Mouse (Mus musculus): ENCODE data around the gene Tmod3.
"Not testable (repeated sequence)": the region's sequence is repeated elsewhere in the genome, so short reads cannot be mapped to it uniquely, and the experiment has no call there.

The Tmod3 gene

GRCm38 (mm10) chr9:75553719-75554118, 5.7 kb downstream of the Tmod3 start:
- DNase-seq = no peak

- DNase-seq = no peak
Measured at GRCm38 (mm10) chr9:75551342-75551741, 8.1 kb downstream of the Tmod3 start.

GRCm38 (mm10) chr9:75549010-75549409, 10.4 kb downstream of the Tmod3 start:
- no peak for DNase-seq

DNA sequence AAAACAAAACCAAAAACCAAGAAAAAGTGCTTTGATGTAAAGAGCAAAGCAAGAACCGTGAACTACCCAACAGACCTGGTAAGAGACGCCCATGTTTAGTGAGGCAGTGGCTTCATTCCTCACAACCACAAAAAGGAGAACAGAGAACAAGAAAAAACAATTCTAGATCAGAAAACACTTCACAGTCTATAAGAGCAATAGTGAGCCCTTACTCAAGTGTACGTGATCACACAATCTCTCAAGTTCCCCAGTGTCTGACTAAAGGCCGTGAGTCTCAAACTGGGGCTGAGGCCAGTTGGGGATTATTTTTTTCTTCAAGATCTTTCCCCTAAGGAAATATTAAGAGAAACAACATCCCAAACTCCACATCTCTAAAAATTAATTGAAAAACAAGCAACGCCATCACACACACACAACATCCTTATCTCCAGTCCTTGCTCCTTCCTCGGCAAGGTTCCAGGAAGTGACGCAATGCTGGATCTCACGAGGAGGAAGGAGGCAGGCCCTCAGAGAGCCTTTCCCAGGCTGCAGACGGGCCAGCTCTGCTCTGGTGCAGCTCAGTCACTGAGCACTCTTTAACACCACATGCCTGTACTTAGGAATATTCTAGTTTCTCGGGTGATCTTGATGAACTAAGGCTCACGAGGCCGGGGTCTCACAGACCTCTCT, 12.4 kb downstream of the Tmod3 start:
- no peak for DNase-seq

GRCm38 (mm10) chr9:75545514-75545913, 13.9 kb downstream of the Tmod3 start:
- DNase-seq = no peak

GRCm38 (mm10) chr9:75541497-75541896, 18.0 kb downstream of the Tmod3 start:
- peak; percentile 34 for DNase-seq

DNA sequence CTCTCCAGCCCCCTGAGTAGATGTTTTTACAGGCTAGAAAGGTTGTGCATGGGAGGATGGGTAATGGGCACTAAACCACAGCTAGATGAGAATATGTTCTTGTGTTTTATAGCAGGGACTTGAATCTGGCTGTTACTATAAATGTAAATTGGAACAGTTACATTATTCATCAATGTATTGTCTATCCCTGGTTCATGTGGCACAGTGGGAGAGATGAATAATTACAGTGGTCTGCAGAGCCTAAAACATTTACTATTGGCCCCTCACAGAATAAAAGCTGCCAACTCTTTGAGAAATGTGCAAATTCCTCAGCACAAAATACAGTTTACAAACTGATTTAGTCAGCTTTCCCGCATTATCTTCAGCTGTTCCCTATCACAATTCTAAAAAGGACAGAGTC, 23.0 kb downstream of the Tmod3 start:
- DNase-seq = no peak

DNA sequence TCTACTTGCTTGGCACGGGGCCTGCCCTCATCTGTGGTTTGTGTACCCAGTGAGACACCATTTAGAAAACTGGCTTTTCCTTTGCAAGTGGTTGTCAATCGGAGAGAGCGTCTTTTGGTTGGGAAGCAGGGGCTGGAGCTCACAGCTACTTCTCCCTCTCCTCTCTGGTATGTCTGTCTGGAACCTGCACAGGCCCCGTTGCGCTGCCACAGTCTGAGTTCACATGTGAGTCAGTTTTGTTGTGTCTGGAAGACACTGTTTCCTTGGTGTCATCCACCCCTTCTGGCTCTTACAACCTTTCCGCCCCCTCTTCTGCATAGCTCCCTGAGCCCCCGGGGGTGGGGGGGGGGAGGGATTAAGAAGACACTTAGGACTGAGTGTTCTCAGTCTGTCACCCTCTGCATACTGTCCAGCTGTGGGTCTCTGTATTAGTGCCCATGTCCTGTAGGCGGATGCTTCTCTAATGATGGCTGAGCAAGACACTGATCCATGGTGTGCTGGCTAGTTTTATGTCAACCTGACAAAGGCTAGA, 25.0 kb downstream of the Tmod3 start:
- no peak for DNase-seq

DNA sequence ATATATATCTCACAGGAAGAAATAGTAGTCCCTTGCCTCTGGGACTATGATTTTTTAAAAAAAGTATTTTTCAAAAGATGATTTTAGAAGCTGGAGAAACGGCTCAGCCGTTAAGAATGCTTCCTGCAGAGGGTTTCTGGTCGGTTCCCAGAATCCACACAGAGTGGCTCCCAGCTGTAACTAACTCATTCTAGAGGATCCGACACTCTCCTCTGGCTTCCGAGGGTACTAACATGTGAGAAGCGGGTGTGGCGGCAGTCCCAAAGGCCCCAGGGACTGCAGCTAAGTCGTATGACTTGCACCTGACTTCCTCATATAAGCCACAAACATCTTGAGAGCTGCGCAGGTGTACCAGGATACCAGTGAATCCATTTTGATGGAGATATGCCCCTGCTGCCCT, 26.5 kb downstream of the Tmod3 start:
- DNase-seq = not testable (repeated sequence)

DNA sequence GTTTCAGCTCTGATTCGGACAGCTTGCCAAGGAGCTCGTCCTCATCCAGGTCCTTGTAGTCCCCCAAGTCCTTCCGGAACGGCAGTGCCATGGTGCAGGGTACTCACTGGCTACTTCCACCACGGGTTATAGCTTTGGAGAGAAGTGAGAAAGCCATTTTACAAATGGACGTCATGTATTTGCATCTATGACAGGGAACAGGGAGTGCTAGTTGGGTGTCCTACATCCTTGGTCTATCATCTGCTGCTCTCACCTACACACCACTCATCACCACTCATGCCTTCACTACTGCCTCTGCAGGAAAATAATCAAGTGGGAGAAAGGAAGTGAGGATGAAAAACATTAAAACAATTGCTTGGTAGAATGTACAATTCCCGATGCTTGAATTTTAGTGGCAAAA, 27.0 kb downstream of the Tmod3 start:
- DNase-seq = no peak

- DNase-seq = no peak
Measured at GRCm38 (mm10) chr9:75529358-75529757, 30.1 kb downstream of the Tmod3 start.

- DNase-seq = no peak
Measured at GRCm38 (mm10) chr9:75528096-75528495, 31.4 kb downstream of the Tmod3 start.

DNA sequence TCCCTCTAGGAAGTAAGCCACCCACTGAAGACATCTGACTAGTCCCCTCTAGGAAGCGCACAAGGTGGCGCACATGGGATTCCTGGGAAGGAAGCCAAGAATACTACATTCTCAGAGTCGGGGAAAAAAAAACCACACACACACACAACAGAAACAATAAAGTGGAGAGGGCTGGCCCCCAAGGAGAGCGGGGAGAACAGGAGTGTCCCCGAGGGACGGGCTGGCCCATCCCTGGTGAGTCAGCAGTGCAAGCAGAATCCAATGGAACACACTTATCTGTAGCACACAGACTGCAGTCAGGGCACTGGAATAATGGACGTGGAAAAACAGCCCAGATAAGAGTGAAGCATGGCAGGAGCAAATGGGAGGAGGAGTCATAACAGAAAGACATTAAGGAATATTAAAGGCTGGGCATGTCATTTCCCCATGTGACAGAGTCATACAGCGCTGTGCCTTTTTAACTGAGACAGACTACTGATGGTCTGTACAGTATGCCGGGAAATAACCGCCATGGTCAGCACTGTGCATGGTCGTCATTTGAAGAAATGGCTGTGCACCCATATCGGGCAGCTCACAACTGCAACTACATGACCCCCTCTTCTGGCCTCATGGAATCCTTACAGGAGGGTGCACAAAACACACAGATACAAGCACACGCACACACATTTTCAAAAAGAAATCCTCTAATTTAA, 31.9 kb downstream of the Tmod3 start:
- no peak for DNase-seq

GRCm38 (mm10) chr9:75523646-75524045, 35.8 kb downstream of the Tmod3 start:
- no peak for DNase-seq

DNA sequence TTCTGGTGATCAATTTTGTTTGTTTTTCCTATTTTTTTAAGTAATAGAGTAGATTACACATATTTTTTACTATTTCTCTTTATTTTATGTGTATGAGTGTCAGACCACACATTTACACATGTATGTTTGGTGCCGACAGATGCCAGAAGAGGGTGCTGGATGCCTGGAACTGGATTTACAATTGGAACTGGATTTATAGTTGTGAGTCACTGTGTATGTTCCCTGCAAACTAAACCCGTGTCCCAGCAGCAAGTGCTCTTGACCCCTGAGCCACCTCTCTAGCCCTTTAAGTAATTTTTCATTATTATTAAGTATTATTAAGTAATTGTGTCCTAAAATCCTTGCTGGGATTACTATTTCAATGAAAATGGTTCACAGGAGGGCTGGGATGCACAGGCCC, 37.2 kb downstream of the Tmod3 start:
- no peak for DNase-seq

- DNase-seq = peak; percentile 72
Measured at GRCm38 (mm10) chr9:75521788-75522187, 37.7 kb downstream of the Tmod3 start.

DNA sequence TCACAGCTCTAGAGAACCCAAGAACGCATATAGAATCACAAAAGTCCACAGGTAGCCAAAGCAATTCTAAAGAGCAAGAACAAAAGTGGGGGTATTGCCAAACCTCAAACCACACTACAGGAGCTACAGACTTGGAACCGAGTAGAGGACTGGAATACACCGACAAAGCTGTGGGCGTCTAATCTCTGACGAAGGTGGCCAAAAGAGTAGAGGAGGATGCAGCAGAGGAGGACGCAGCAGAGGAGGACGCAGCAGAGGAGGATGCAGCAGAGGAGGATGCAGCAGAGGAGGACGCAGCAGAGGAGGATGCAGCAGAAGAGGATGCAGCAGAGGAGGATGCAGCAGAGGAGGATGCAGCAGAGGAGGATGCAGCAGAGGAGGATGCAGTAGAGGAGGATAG, 38.5 kb downstream of the Tmod3 start:
- no peak for DNase-seq

DNA sequence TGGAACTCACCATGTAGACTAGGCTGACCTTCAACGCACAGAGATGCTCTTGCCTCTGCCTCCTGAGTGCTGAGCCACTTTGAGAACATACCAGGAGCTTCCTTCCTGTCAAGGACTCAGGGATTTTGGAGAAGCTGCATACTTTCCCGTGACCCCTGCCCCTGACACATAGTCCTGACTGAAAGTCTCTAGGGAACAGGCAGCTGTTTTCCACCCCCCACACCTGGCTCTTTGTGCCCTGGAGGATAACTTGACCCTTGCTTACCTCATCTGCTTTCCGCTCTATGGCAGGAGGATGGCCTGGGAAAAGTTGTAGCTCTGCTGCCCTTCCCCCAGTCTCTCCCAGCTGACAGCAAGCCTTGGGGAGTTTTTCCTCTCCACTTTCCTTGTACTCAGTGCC, 41.7 kb downstream of the Tmod3 start:
- DNase-seq = no peak

- peak; percentile 75 for DNase-seq
Measured at GRCm38 (mm10) chr9:75515464-75516113, 43.9 kb downstream of the Tmod3 start.

DNA sequence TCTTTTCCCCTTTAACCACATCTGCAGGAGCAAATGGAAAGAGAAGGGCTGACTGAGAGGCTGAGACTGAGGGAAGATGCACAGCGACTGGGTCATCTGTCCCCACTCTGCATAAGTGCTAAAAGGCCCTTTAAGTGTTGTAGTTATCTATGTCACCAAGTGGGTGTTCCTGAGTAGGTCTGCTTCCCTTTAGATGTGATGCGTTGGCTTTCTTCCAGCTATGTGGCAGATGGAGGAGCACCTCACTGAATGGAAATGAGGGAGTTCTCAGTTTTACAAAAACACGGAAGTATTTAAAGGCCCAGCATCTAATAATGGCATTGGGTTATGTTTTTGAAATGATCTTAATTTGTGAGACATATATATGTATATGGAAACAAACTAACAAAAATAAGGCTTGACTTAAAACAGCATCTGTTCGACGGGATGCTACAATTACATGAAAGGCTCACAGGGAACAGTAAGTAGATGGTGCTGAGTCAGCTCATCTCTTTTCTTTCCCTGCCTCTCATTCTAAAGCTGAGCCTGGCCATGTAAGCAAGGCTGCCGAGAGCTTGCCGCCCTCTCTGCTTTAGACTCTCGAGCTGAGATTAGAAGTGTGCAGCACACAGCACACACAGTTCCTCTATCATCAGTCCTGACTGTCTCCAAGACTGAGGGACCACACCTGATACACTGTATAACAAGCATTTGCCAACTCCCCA, 48.1 kb downstream of the Tmod3 start:
- peak; percentile 17 for DNase-seq

DNA sequence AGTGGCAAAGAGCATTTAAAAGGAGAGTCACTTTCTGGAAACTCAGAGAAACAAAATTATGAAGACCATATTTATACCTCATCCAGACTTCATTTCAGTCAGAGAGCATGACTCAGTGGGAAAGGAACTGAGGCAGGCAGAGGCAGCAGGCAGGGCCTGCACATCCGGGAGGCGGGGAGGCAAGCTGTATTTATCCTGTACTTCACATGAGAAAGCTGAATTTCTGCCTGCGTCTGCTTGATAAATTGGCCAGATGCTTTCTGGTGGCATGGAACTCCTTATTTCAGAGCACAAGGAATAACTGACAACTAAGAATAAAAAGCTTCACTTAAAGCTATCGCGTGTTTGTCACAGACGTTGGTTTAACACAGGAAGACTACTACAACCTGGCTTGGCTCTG, 55.1 kb downstream of the Tmod3 start:
- DNase-seq = no peak

DNA sequence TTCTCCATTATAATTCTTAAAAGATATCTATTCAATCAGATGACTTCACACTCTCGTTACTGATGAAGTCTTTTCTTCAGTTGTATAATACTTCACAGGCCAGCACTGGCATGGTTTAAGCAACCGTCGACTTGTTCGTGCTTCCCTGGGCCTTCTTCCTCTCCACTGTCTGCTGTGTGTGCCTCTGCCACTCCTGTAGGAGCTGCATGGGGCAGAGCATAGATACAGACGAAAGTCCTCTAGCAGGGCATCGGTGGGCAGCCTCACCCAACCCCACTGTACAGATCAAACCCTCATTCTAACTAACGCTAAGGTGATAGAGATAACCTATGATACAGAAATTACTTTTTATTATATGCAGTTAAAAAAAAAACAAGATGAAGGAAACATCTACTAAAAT, 60.9 kb downstream of the Tmod3 start:
- DNase-seq = no peak

DNA sequence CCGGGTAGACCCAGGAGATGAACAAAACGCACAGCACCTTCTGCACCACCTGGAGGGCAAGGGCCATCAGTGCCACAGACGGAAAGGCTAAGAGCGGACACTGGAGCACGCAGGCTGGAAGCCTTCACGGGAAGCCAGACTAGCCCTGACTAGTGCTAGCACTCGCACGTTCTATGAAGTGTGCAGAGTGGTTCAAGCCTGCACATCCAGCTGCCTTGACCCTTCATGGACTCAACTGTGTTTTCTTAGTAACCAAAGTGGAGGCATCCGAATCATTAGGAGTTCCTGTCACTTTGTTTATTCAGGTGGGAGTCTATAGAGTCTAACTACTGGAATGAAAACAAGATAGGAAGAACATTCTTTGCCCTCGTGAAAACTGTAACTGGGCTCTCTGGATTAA, 63.5 kb downstream of the Tmod3 start:
- no peak for DNase-seq
